Mouse (Mus musculus): ENCODE measurements around the gene Cdk2ap2. TPM values are rescaled to one million over a fixed set of nuclear protein-coding genes. Genes with fewer than 3 reads are reported as not detected.
"Not testable (repeated sequence)": the region's sequence is repeated elsewhere in the genome, so short reads cannot be mapped to it uniquely, and the experiment has no call there.

Gene Cdk2ap2
- polyA plus RNA-seq, 1 experiment from 2014 or later, result 86.0 TPM

- Histone ChIP-seq H3K36me3 (peaks cover 31% of the 10 kb centered on the region), H3K27me3 (ENCODE audit: insufficient read depth, poor library complexity, severe bottlenecking) (no peaks in the 10 kb centered on the region), H3K4me1 (peaks cover 22% of the 10 kb centered on the region), H3K27ac (peak within 1 kb of the TSS; percentile 92), H3K4me3 (peak within 1 kb of the TSS; percentile 84), H3K9me3 (no peaks in the 10 kb centered on the region)
- WGBS, result 1% methylated on average over 64 of the region's 64 CpGs
- peak; percentile 99 for DNase-seq (ENCODE audit: low spot score)
Observed at GRCm38 (mm10) chr19:4125741-4126696, 29.0 kb downstream of the Cdk2ap2 start, which contains the start of gene Aip. Gene Aip (minus strand): TSS chr19:4125858.

GRCm38 (mm10) chr19:4126759-4127495, 29.9 kb downstream of the Cdk2ap2 start:
- Histone ChIP-seq H3K27ac (peak overlapping the region; percentile 92), H3K4me1 (peaks cover 19% of the 10 kb centered on the region), H3K27me3 (ENCODE audit: insufficient read depth, poor library complexity, severe bottlenecking) (no peaks in the 10 kb centered on the region), H3K36me3 (peaks cover 40% of the 10 kb centered on the region), H3K4me3 (peak overlapping the region; percentile 84), H3K9me3 (no peaks in the 10 kb centered on the region)
- WGBS, result 67% methylated on average over 7 of the region's 7 CpGs
- DNase-seq (ENCODE audit: low spot score), result no peak

- peaks cover 19% of the 10 kb centered on the region for H3K4me1 ChIP-seq
- no peak overlapping the region for H3K4me3 ChIP-seq
- no peak for DNase-seq (ENCODE audit: low spot score)
- WGBS, result 90% methylated on average over 7 of the region's 7 CpGs
- no peaks in the 10 kb centered on the region for H3K9me3 ChIP-seq
- H3K36me3 ChIP-seq, result peaks cover 55% of the 10 kb centered on the region
- no peak overlapping the region for H3K27ac ChIP-seq
- no peaks in the 10 kb centered on the region for H3K27me3 ChIP-seq (ENCODE audit: insufficient read depth, poor library complexity, severe bottlenecking)
Observed at GRCm38 (mm10) chr19:4129462-4129861, 32.5 kb downstream of the Cdk2ap2 start.

GRCm38 (mm10) chr19:4130106-4130505, 33.1 kb downstream of the Cdk2ap2 start:
- Histone ChIP-seq H3K4me1 (peaks cover 19% of the 10 kb centered on the region), H3K27me3 (ENCODE audit: insufficient read depth, poor library complexity, severe bottlenecking) (no peaks in the 10 kb centered on the region), H3K9me3 (no peaks in the 10 kb centered on the region), H3K36me3 (peaks cover 55% of the 10 kb centered on the region), H3K27ac (no peak overlapping the region; the same call in 1 of the 2 replicates), H3K4me3 (no peak overlapping the region)
- no peak for DNase-seq (ENCODE audit: low spot score)
- WGBS, result 78% methylated on average over 4 of the region's 4 CpGs

- Histone ChIP-seq H3K27me3 (ENCODE audit: insufficient read depth, poor library complexity, severe bottlenecking) (no peaks in the 10 kb centered on the region), H3K4me1 (peaks cover 19% of the 10 kb centered on the region), H3K27ac (no peak overlapping the region), H3K36me3 (peaks cover 55% of the 10 kb centered on the region), H3K4me3 (0 out of 2 replicates have a peak overlapping the region, but pooled peaks have one; percentile 12), H3K9me3 (no peaks in the 10 kb centered on the region)
- WGBS, result 85% methylated on average over 5 of the region's 5 CpGs
- DNase-seq (ENCODE audit: low spot score), result no peak
Observed at GRCm38 (mm10) chr19:4131075-4131474, 34.1 kb downstream of the Cdk2ap2 start.

GRCm38 (mm10) chr19:4131768-4132167, 34.8 kb downstream of the Cdk2ap2 start:
- Histone ChIP-seq H3K36me3 (peaks cover 55% of the 10 kb centered on the region), H3K27me3 (ENCODE audit: insufficient read depth, poor library complexity, severe bottlenecking) (no peaks in the 10 kb centered on the region), H3K9me3 (no peaks in the 10 kb centered on the region), H3K27ac (no peak overlapping the region), H3K4me1 (peaks cover 12% of the 10 kb centered on the region), H3K4me3 (no peak overlapping the region)
- DNase-seq (ENCODE audit: low spot score), result no peak
- 92% methylated on average over 2 of the region's 2 CpGs for WGBS

GRCm38 (mm10) chr19:4134354-4134753, 37.4 kb downstream of the Cdk2ap2 start:
- Histone ChIP-seq H3K36me3 (peaks cover 36% of the 10 kb centered on the region), H3K27me3 (ENCODE audit: insufficient read depth, poor library complexity, severe bottlenecking) (peaks cover 9% of the 10 kb centered on the region), H3K9me3 (no peaks in the 10 kb centered on the region), H3K4me1 (0 out of 2 replicates have a peak, but pooled peaks cover 7% of the 10 kb centered on the region), H3K4me3 (no peak overlapping the region), H3K27ac (no peak overlapping the region)
- DNase-seq (ENCODE audit: low spot score), result no peak
- WGBS, result 79% methylated on average over 4 of the region's 4 CpGs

- not testable (repeated sequence) for H3K4me3 ChIP-seq; H3K4me1 ChIP-seq; H3K9me3 ChIP-seq; H3K27ac ChIP-seq; DNase-seq (ENCODE audit: low spot score)
- WGBS, result 78% methylated on average over 6 of the region's 6 CpGs
- peaks cover 13% of the 10 kb centered on the region for H3K27me3 ChIP-seq (ENCODE audit: insufficient read depth, poor library complexity, severe bottlenecking)
- peaks cover 29% of the 10 kb centered on the region for H3K36me3 ChIP-seq
Observed at GRCm38 (mm10) chr19:4135229-4135962, 38.4 kb downstream of the Cdk2ap2 start.

- H3K4me3 ChIP-seq; H3K4me1 ChIP-seq; H3K27ac ChIP-seq; H3K9me3 ChIP-seq; DNase-seq (ENCODE audit: low spot score): not testable (repeated sequence)
- WGBS, result 20% methylated on average over 8 of the region's 8 CpGs
- Histone ChIP-seq H3K36me3 (peaks cover 24% of the 10 kb centered on the region), H3K27me3 (ENCODE audit: insufficient read depth, poor library complexity, severe bottlenecking) (peaks cover 16% of the 10 kb centered on the region)
Observed at GRCm38 (mm10) chr19:4135963-4136345, 39.0 kb downstream of the Cdk2ap2 start.

GRCm38 (mm10) chr19:4136463-4136862, 39.5 kb downstream of the Cdk2ap2 start:
- Histone ChIP-seq H3K4me3 (no peak overlapping the region), H3K36me3 (peaks cover 19% of the 10 kb centered on the region), H3K4me1 (0 out of 2 replicates have a peak, but pooled peaks cover 4% of the 10 kb centered on the region), H3K27ac (no peak overlapping the region), H3K9me3 (no peaks in the 10 kb centered on the region), H3K27me3 (ENCODE audit: insufficient read depth, poor library complexity, severe bottlenecking) (peaks cover 16% of the 10 kb centered on the region)
- WGBS, result 75% methylated on average over 5 of the region's 5 CpGs
- no peak for DNase-seq (ENCODE audit: low spot score)

GRCm38 (mm10) chr19:4137913-4138312, 40.9 kb downstream of the Cdk2ap2 start:
- Histone ChIP-seq H3K9me3 (no peaks in the 10 kb centered on the region), H3K27me3 (ENCODE audit: insufficient read depth, poor library complexity, severe bottlenecking) (peaks cover 16% of the 10 kb centered on the region), H3K4me1 (0 out of 2 replicates have a peak, but pooled peaks cover 4% of the 10 kb centered on the region), H3K36me3 (peaks cover 6% of the 10 kb centered on the region; the same call in 1 of the 2 replicates), H3K4me3 (no peak overlapping the region), H3K27ac (no peak overlapping the region)
- WGBS, result 84% methylated on average over 5 of the region's 5 CpGs
- DNase-seq (ENCODE audit: low spot score), result no peak

- Histone ChIP-seq H3K4me3 (no peak within 1 kb of the TSS), H3K27ac (no peak within 1 kb of the TSS; the same call in 1 of the 2 replicates)
- 63% methylated on average over 2 of the region's 2 CpGs for WGBS
Observed at GRCm38 (mm10) chr19:4139446-4139845, 42.5 kb downstream of the Cdk2ap2 start, which contains the start of gene Gpr152. Gene Gpr152 (plus strand): TSS chr19:4139787.

More at GRCm38 (mm10) chr19:4139446-4139845, 42.5 kb downstream of the Cdk2ap2 start, which contains the start of gene Gpr152:
- Histone ChIP-seq H3K27me3 (ENCODE audit: insufficient read depth, poor library complexity, severe bottlenecking) (peaks cover 16% of the 10 kb centered on the region), H3K4me1 (0 out of 2 replicates have a peak, but pooled peaks cover 7% of the 10 kb centered on the region), H3K36me3 (no peaks in the 10 kb centered on the region), H3K9me3 (no peaks in the 10 kb centered on the region)
- DNase-seq (ENCODE audit: low spot score), result no peak

All from heart, embryonic 10.5 days (tissue).